Mouse (Mus musculus) spleen, adult 2 months (tissue): ENCODE results near the gene Bcl7b.

Source experiments
- CTCF ChIP-seq: fragments of 200-500 bp; IDR thresholded peaks from 2 replicates; pipeline ENCODE4 v1.5.1; 2011; ENCODE audit warnings: mild to moderate bottlenecking, inconsistent platforms; ENCODE audit not compliant: insufficient read depth, insufficient read length, insufficient replicate concordance; ENCODE audit errors: extremely low read depth
- POLR2A ChIP-seq: fragments of 200-500 bp; IDR thresholded peaks from 2 replicates; pipeline ENCODE4 v1.6.1; 2011; ENCODE audit warnings: low read depth, low read length, inconsistent platforms

DNA sequence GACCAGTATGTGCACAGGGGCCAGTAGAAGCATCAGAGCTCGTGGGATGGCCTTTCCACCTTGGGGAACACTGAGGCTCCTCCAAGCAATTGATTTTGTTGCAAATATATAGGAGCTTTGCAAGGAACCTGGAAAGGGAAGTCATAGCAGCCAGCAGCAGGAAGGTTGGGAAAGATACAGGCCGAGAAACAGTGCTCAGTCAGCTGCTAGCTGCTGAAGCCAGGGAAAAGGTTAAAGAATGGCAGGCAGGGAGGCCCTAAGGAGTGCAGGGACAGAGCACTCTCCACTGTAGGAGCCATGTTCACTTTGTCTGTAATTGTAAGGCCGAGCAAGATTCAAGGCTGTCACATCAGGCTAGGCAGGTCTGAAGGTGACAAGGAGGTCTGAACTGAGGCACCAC is 10.4 kb downstream of the Bcl7b start:
- TF ChIP-seq POLR2A (no peak), CTCF (no peak)
